Mouse (Mus musculus): ENCODE data around the gene Mars.
A peak's percentile ranks its signal among the peaks of the same experiment; 100 is the strongest.

The Mars gene

GRCm38 (mm10) chr10:127311476-127312355, at the start of gene Mars:
TSS of gene Mars (minus strand) at chr10:127311786.
- DNase-seq (ENCODE audit: extremely low spot score, low spot score): peak; percentile 93

- DNase-seq (ENCODE audit: extremely low spot score, low spot score): no peak
These were observed 49.1 kb upstream of the Mars start for GRCm38 (mm10) chr10:127360714-127361113.

GRCm38 (mm10) chr10:127355336-127355735, 43.8 kb upstream of the Mars start:
- no peak for DNase-seq (ENCODE audit: extremely low spot score, low spot score)

- DNase-seq (ENCODE audit: extremely low spot score, low spot score): no peak
These were observed 42.6 kb upstream of the Mars start, which contains the start of gene Inhbe for GRCm38 (mm10) chr10:127353909-127354895. TSS of gene Inhbe (minus strand) at chr10:127354411.

- DNase-seq (ENCODE audit: extremely low spot score, low spot score): no peak
These were observed 41.2 kb upstream of the Mars start for GRCm38 (mm10) chr10:127352766-127353165.

- DNase-seq (ENCODE audit: extremely low spot score, low spot score): no peak
These were observed 40.6 kb upstream of the Mars start for GRCm38 (mm10) chr10:127352187-127352586.

GRCm38 (mm10) chr10:127351719-127352118, 40.1 kb upstream of the Mars start:
- no peak for DNase-seq (ENCODE audit: extremely low spot score, low spot score)

GRCm38 (mm10) chr10:127351285-127351595, 39.7 kb upstream of the Mars start:
- no peak for DNase-seq (ENCODE audit: extremely low spot score, low spot score)

- DNase-seq (ENCODE audit: extremely low spot score, low spot score): peak; percentile 72
These were observed 39.2 kb upstream of the Mars start for GRCm38 (mm10) chr10:127350594-127351284.

- DNase-seq (ENCODE audit: extremely low spot score, low spot score): no peak
These were observed 38.2 kb upstream of the Mars start for GRCm38 (mm10) chr10:127349810-127350209.

GRCm38 (mm10) chr10:127348957-127349356, 37.4 kb upstream of the Mars start:
- DNase-seq (ENCODE audit: extremely low spot score, low spot score): peak; percentile 13

GRCm38 (mm10) chr10:127346173-127346572, 34.6 kb upstream of the Mars start:
- no peak for DNase-seq (ENCODE audit: extremely low spot score, low spot score)

- no peak for DNase-seq (ENCODE audit: extremely low spot score, low spot score)
These were observed 31.4 kb upstream of the Mars start for GRCm38 (mm10) chr10:127343029-127343428.

- DNase-seq (ENCODE audit: extremely low spot score, low spot score): peak; percentile 92
These were observed 30.5 kb upstream of the Mars start, which contains the start of gene Gli1 for GRCm38 (mm10) chr10:127341891-127342639. TSS of gene Gli1 (minus strand) at chr10:127341974.

GRCm38 (mm10) chr10:127341360-127341690, 29.7 kb upstream of the Mars start:
- DNase-seq (ENCODE audit: extremely low spot score, low spot score): peak; percentile 64

- DNase-seq (ENCODE audit: extremely low spot score, low spot score): peak; percentile 80
These were observed 29.2 kb upstream of the Mars start for GRCm38 (mm10) chr10:127340577-127341359.

- peak; percentile 81 for DNase-seq (ENCODE audit: extremely low spot score, low spot score)
These were observed 28.3 kb upstream of the Mars start for GRCm38 (mm10) chr10:127339683-127340576.

- DNase-seq (ENCODE audit: extremely low spot score, low spot score): peak; percentile 86
These were observed 27.5 kb upstream of the Mars start for GRCm38 (mm10) chr10:127338930-127339682.
